Mouse (Mus musculus) stomach, embryonic 15.5 days (tissue): ENCODE results near the gene Htr1d. TPM values are rescaled to one million over a fixed set of nuclear protein-coding genes. Genes with fewer than 3 reads are reported as not detected.

Experiments
- ATAC-seq: fragments of 200-750 bp; cut with Nextera tagmentation; 2 replicates; pipeline ENCODE4 v1.8.0; 2017; ENCODE audit warnings: low read depth, moderate number of reproducible peaks, moderate TSS enrichment; ENCODE audit not compliant: insufficient read depth, low FRiP score
- H3K27ac ChIP-seq: fragments of 300-500 bp; sonication (generic); 2 replicates; pipeline ENCODE4 v1.5.1; 2015; ENCODE audit warnings: mild to moderate bottlenecking, inconsistent platforms
- H3K27me3 ChIP-seq: fragments of 300-500 bp; sonication (generic); replicated peaks from 2 replicates; pipeline ENCODE4 v1.6.1; 2015; ENCODE audit warnings: inconsistent platforms
- H3K36me3 ChIP-seq: fragments of 300-500 bp; sonication (generic); 2 replicates; pipeline ENCODE4 v1.6.1; 2015; ENCODE audit warnings: inconsistent platforms
- H3K4me1 ChIP-seq: fragments of 300-500 bp; sonication (generic); 2 replicates; pipeline ENCODE4 v1.6.1; 2015; ENCODE audit warnings: inconsistent platforms
- H3K4me2 ChIP-seq: fragments of 300-500 bp; sonication (generic); 2 replicates; pipeline ENCODE4 v1.6.1; 2015; ENCODE audit warnings: mild to moderate bottlenecking, inconsistent platforms
- H3K4me3 ChIP-seq: fragments of 300-500 bp; sonication (generic); replicated peaks from 2 replicates; pipeline ENCODE4 v1.5.1; 2015; ENCODE audit warnings: inconsistent platforms
- H3K9ac ChIP-seq: fragments of 300-500 bp; sonication (generic); 2 replicates; pipeline ENCODE4 v1.6.1; 2015; ENCODE audit warnings: inconsistent platforms
- H3K9me3 ChIP-seq: fragments of 300-500 bp; sonication (generic); 2 replicates; pipeline ENCODE4 v1.6.1; 2016; ENCODE audit warnings: inconsistent platforms
- WGBS: fragments of 180-500 bp; shearing (Covaris S2); methylation state at CpG from one replicate; pipeline ENCODE4 v1.1.7; 2015; 5-methylcytosine and 5-hydroxymethylcytosine counted together
- polyA plus RNA-seq: library from polyadenylated mRNA; unstranded; fragments of >200 nt; fragmentation: Nextera tagmentation; extraction: Ambion mirVana; gene quantifications from 2 replicates; pipeline ENCODE4 v1.2.1, GENCODE M21; 2015

Gene Htr1d
- 0.30 and 0.31 TPM in 2 replicates for polyA plus RNA-seq

DNA sequence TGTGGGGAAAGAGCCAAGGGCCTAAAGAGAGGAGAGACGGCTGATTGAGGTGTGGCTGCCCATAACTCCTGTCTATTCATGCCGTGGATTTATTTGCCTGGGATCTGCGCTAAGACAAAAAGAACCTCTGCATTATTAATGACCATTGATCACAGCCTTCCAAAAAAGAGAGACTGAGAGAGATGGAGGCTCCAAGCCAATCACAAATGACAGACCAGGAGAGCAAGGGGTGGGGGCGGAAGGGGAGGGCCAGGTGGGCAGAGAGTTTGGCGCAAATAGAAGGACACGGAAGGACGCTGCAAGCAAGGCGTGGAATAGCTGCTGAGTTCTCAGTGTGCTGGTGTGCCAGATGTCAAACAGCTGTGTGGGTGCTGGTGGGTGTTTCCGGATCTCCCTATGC lies at the start of gene Htr1d:
Gene Htr1d (plus strand): TSS at position 301 of the 400 bp plus-strand sequence.
- Histone ChIP-seq H3K9ac (peak within 1 kb of the TSS; percentile 16; the same call in 1 of the 2 replicates), H3K4me2 (peak within 1 kb of the TSS; percentile 99), H3K36me3 (no peaks in the 10 kb centered on the region), H3K27me3 (peaks cover 33% of the 10 kb centered on the region), H3K4me1 (peaks cover 12% of the 10 kb centered on the region), H3K9me3 (no peaks in the 10 kb centered on the region), H3K27ac (no peak within 1 kb of the TSS), H3K4me3 (peak within 1 kb of the TSS; percentile 50)
- no peak for ATAC-seq
- WGBS = 58% methylated on average over 9 of the region's 9 CpGs

DNA sequence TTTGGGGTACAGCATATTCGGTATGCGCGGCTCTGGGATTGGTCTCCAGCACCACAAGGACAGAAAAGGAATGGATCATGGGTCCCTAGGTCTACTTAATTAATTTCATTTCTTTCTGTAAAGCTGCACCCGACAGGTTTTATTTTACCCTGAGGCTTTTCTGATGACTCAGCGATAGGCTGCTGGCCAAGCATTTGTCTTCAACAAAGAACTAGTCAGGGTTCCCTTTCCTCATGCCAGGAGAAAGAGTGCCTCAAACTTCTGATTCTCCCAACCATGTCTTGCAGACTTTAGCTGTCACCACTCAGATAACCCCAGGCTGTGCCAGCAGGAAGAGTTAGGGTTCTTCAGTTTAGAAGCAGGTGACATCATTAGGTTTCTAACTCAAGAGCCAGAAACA lies 46.3 kb upstream of the Htr1d start:
- no peaks in the 10 kb centered on the region for H3K36me3 ChIP-seq
- WGBS = 79% methylated on average over 5 of the region's 5 CpGs
- no peak overlapping the region for H3K27ac ChIP-seq
- H3K4me2 ChIP-seq = no peak overlapping the region
- no peak overlapping the region for H3K9ac ChIP-seq
- no peak for ATAC-seq
- H3K4me3 ChIP-seq = no peak overlapping the region
- H3K9me3 ChIP-seq = no peaks in the 10 kb centered on the region
- H3K4me1 ChIP-seq = no peaks in the 10 kb centered on the region
- no peaks in the 10 kb centered on the region for H3K27me3 ChIP-seq

DNA sequence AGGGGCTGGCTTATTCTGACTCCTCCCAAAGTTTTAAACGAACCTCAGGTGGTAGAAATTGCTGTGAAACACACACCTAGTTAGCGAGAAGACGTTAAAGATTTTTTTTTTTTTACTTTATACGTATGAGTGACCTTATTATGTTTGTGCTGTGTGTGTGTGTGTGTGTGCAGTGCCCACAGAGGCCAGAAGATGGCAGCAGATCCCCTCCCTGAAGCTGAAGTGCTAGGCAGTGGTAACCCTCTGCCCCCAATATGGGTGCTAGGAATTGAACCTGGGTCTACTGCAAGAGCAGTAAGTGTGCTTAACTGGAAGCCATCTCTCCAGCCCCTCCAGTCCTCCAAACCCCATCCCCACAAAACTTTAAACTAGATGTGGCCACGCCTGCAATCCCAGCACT lies 40.3 kb upstream of the Htr1d start:
- Histone ChIP-seq H3K9me3 (no peaks in the 10 kb centered on the region), H3K9ac (no peak overlapping the region), H3K27ac (no peak overlapping the region), H3K27me3 (no peaks in the 10 kb centered on the region), H3K4me3 (no peak overlapping the region), H3K36me3 (no peaks in the 10 kb centered on the region), H3K4me1 (no peaks in the 10 kb centered on the region), H3K4me2 (no peak overlapping the region)
- ATAC-seq = no peak
- WGBS = 83% methylated on average over 5 of the region's 5 CpGs

DNA sequence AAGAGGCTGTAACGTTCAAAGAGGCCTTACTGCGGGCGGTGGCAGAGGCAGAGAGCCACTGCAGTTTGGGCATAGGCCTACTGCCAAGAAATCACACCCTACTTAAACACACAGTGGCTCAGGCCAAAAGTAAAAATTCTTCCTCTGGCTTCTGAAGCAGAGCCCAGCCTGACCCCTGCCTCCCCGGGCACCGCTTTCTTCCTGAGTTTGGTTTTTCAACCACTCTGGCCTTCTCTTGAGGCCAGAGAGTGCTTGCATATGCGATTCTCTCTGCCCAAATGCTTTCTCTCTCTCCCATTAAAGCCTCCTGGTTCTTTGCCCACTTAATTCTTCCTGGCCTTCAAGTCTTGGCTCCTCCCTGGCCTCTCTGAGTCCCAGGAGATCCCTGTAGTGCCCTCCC lies 39.5 kb upstream of the Htr1d start:
- no peaks in the 10 kb centered on the region for H3K27me3 ChIP-seq
- H3K9ac ChIP-seq = no peak overlapping the region
- ATAC-seq = no peak
- no peaks in the 10 kb centered on the region for H3K4me1 ChIP-seq
- H3K4me3 ChIP-seq = no peak overlapping the region
- no peaks in the 10 kb centered on the region for H3K9me3 ChIP-seq
- H3K27ac ChIP-seq = no peak overlapping the region
- H3K4me2 ChIP-seq = no peak overlapping the region
- no peaks in the 10 kb centered on the region for H3K36me3 ChIP-seq
- 86% methylated on average over 6 of the region's 6 CpGs for WGBS

DNA sequence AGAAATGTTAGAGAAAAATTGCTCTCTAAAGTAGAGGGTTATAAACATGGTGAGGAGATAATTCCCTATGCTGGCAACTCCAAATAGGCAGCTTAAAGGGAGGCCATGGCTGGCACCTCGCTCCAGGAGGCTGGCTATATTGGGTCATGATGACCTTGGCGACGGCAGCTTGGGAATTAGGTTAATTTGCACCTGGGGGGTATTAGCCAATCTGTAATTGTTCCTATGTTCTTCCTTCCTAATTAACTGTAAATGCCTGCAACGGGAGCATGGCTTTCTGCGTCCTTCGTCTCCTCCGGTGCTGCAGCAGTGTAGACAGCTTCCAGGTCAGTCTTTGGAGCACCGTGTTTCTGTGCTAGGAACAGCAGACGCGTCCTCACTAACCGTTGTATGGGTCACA lies 36.1 kb upstream of the Htr1d start:
- Histone ChIP-seq H3K4me2 (no peak overlapping the region), H3K27ac (no peak overlapping the region), H3K4me3 (no peak overlapping the region), H3K36me3 (no peaks in the 10 kb centered on the region), H3K4me1 (no peaks in the 10 kb centered on the region), H3K9ac (no peak overlapping the region), H3K9me3 (no peaks in the 10 kb centered on the region), H3K27me3 (no peaks in the 10 kb centered on the region)
- no peak for ATAC-seq
- 61% methylated on average over 11 of the region's 11 CpGs for WGBS

DNA sequence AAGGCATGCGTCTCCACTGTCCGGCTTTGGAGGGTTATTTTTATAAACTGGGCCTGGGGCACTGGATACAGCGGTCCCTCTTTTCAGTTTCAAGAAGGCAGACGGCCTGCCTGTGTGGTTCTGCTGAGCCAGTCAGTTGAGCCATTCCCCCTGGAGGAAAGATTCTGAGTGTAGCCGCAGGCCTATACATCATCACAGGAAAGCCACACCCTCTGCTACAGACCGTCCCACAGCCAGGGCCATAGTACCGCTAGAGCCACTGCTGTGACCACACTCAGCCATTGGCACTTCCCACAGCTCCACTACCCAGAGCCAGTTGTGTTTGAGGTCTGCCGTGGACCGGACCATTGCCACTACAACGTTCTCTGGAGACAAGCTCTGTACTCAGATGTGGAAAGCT lies 21.5 kb upstream of the Htr1d start:
- no peaks in the 10 kb centered on the region for H3K27me3 ChIP-seq
- H3K36me3 ChIP-seq = no peaks in the 10 kb centered on the region
- H3K9ac ChIP-seq = no peak overlapping the region
- ATAC-seq = no peak
- no peak overlapping the region for H3K4me3 ChIP-seq
- H3K4me1 ChIP-seq = no peaks in the 10 kb centered on the region
- no peak overlapping the region for H3K27ac ChIP-seq
- no peak overlapping the region for H3K4me2 ChIP-seq
- 76% methylated on average over 10 of the region's 10 CpGs for WGBS
- no peaks in the 10 kb centered on the region for H3K9me3 ChIP-seq

DNA sequence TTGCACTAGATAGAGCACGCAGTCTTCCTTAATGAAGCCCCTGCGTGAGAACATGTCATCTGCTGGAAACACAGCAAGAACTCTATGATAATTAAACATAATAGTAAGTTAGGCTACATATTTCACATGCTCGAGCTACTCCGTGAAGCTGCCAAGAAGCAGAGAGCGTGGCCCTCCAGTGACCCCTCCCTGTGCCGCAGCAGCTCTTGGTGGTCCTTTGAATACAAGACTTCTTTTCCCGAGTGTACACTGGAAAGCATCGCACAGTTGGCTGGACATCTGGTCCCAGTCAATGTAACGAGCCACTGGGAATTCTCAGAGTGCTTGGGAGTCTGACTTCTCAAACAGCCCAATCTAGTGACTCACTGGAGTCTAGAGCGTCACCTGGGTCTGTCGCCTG lies 15.5 kb upstream of the Htr1d start:
- ATAC-seq = peak; percentile 31; the same call in 1 of the 2 replicates
- Histone ChIP-seq H3K27ac (no peak overlapping the region), H3K4me2 (no peak overlapping the region), H3K36me3 (no peaks in the 10 kb centered on the region), H3K9ac (no peak overlapping the region), H3K27me3 (no peaks in the 10 kb centered on the region), H3K4me3 (no peak overlapping the region), H3K4me1 (0 out of 2 replicates have a peak, but pooled peaks cover 5% of the 10 kb centered on the region), H3K9me3 (no peaks in the 10 kb centered on the region)
- WGBS = 50% methylated on average over 11 of the region's 11 CpGs

DNA sequence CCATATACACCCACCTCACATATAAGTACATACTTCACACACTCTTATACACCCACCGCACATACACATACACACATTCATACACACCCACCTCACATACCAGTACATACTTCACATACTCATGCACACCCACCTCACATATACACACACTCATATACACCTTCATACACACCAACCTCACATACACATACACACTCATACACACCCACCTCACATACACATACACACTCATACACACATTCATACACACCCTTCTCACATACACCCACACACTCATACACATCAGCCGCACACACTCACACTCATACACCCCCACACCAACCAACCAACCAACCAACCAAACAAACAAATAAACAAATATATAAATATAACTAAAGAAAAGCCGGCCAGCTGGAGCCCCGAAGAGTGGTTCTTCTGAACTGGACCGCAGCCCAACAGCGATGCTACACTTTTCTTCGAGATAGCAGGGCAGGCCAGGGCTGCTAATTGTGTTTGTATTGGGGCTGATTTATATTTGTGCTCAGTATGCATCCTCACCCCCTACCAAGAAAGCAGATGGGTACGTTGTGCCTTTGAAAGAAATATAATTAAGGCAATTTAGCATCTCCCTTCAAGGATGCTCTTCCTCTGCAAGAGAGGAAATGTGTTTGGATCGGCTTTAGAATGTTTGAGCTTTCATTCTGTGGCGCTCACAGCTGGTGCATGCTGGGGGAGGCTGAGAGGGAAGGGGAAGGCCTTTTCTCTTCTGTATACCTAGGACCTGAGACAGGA lies 11.1 kb upstream of the Htr1d start:
- Histone ChIP-seq H3K27ac (no peak overlapping the region), H3K9ac (no peak overlapping the region), H3K36me3 (no peaks in the 10 kb centered on the region), H3K9me3 (no peaks in the 10 kb centered on the region), H3K4me3 (no peak overlapping the region), H3K4me2 (no peak overlapping the region), H3K27me3 (no peaks in the 10 kb centered on the region), H3K4me1 (0 out of 2 replicates have a peak, but pooled peaks cover 5% of the 10 kb centered on the region)
- 73% methylated on average over 10 of the region's 10 CpGs for WGBS
- no peak; the same call in 1 of the 2 replicates for ATAC-seq

DNA sequence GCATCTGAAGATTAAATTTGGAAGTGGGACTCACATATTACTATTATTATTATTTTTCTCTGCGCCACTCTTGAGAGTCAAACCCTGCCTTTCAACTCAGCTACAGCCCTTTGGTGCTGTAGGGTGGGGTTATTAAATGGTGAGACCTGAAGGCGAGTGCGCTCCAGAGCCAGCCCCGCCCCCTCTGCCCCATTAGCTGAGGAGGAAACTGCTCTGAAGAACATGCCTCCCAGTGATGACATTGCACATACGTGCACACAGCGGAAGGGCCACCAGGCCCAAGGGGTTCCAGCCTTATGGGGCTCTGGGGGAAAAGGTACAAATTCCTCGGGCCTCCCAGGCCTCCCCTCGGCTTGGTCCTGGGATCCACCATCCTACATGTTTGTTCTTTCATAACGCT lies 7.8 kb upstream of the Htr1d start:
- no peaks in the 10 kb centered on the region for H3K4me1 ChIP-seq
- no peak overlapping the region for H3K4me2 ChIP-seq
- no peak for ATAC-seq
- no peaks in the 10 kb centered on the region for H3K9me3 ChIP-seq
- WGBS = 78% methylated on average over 9 of the region's 9 CpGs
- H3K27me3 ChIP-seq = 0 out of 2 replicates have a peak, but pooled peaks cover 3% of the 10 kb centered on the region
- no peak overlapping the region for H3K9ac ChIP-seq
- no peaks in the 10 kb centered on the region for H3K36me3 ChIP-seq
- no peak overlapping the region for H3K27ac ChIP-seq
- no peak overlapping the region for H3K4me3 ChIP-seq

DNA sequence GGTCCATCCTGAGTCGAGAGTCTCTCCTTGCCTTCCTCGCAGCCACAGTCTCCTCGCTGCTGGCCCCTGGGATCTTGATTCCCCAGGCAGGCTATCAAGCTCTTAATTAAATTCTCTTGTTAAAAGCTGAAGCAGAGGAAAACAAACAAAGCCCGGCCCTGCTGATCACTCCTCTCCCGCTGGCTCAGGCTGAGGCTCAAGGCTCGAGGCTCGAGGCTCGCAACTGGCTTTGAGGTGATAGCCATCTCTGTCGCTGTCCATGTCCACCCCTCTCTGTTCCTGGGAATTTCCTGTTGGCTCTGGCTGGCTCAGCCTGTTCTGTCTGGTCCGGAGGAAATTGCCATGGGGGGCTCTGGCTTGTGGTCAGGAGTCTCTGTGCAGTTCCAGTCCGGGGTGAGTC lies 4.4 kb upstream of the Htr1d start:
- Histone ChIP-seq H3K27ac (no peak overlapping the region), H3K4me3 (no peak overlapping the region), H3K9me3 (no peaks in the 10 kb centered on the region), H3K9ac (no peak overlapping the region), H3K4me2 (no peak overlapping the region), H3K36me3 (no peaks in the 10 kb centered on the region), H3K4me1 (peaks cover 1% of the 10 kb centered on the region; the same call in 1 of the 2 replicates), H3K27me3 (peaks cover 13% of the 10 kb centered on the region; the same call in 1 of the 2 replicates)
- 18% methylated on average over 11 of the region's 11 CpGs for WGBS
- ATAC-seq = no peak

DNA sequence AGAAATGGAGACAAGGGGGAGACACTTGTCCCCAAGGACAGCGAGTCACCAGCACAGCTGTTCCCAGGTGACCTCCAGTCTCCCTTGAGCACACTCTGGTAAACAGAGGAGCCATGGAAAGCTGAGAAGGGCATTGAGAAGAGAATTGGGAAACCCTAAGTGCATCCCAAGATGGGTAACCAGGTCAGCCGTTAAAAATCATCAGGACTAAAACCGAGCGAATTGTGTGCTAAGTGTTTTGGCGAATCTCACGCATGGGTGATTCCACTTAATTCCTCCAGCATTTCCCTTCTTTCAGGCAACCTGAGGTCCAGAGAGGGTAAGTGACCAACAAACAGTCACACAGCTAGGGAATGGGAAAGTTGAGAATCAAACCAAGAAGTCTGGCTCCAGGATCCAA lies 3.9 kb upstream of the Htr1d start:
- Histone ChIP-seq H3K9ac (no peak overlapping the region), H3K27ac (no peak overlapping the region), H3K4me2 (no peak overlapping the region), H3K36me3 (no peaks in the 10 kb centered on the region), H3K9me3 (no peaks in the 10 kb centered on the region), H3K27me3 (peaks cover 17% of the 10 kb centered on the region), H3K4me3 (no peak overlapping the region), H3K4me1 (peaks cover 5% of the 10 kb centered on the region)
- WGBS = 71% methylated on average over 6 of the region's 6 CpGs
- no peak for ATAC-seq

DNA sequence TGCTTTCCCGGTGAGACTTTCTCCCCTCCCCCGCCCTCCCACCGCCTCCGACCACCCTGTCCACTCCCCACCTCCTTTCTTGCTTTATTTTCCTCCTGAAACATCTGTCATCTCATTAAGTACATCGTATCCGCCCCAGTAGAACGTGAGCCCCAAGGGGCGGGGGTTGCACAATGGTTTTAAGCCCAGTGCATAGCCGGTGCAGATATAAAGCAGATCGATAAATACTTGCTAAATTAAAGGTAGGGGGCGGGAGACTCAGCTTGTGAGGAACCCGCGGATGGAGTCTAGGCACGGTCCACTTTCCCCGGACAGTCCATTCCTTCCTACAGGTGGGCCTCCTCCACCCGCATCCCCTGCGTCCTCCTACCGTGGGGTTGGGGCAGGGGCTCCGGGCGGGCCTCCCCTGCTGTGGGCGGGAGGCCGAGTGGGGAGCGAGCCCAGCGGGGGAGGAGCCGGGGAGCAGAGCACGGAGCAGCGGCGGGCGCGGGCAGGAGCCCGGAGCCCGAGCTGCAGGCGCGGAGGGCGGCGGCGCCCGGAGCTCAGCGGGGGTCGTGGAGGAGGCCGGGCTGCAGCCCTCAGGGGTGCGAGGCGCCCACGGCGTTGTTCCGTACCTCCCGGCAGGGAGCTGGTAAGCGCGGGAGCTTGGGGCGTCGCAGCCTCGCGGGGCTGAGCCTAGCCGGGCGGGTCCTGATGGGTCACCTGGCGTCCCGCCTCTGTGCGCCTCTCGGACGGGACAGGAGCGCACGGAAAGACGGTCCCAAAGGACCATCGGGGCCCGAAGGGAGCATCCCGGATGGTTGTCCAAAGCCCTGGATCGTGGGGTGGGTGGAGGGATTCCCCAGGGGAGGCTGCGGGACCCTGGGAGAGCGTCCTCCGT lies 1.0 kb downstream of the Htr1d start:
- WGBS = under 1% methylated on average over 54 of the region's 70 CpGs
- Histone ChIP-seq H3K9me3 (no peaks in the 10 kb centered on the region), H3K27me3 (peaks cover 30% of the 10 kb centered on the region), H3K4me1 (peaks cover 12% of the 10 kb centered on the region), H3K4me3 (peak overlapping the region; percentile 50), H3K27ac (no peak overlapping the region), H3K9ac (peak overlapping the region; percentile 16), H3K36me3 (no peaks in the 10 kb centered on the region), H3K4me2 (peak overlapping the region; percentile 99)
- peak; percentile 51; the same call in 1 of the 2 replicates for ATAC-seq
